Mouse (Mus musculus) kidney, embryonic 16.5 days (tissue): ENCODE results near the gene Sox6. TPM values are rescaled to one million over a fixed set of nuclear protein-coding genes. Genes with fewer than 3 reads are reported as not detected.

Experiments used
- ATAC-seq: fragments of 200-750 bp; cut with Nextera tagmentation; 2 replicates; pipeline ENCODE4 v1.8.0; 2017; ENCODE audit warnings: moderate TSS enrichment; ENCODE audit not compliant: low FRiP score, low TSS enrichment
- H3K27ac ChIP-seq: fragments of 300-500 bp; sonication (generic); 2 replicates; pipeline ENCODE4 v1.5.1; 2014; ENCODE audit warnings: low read length
- H3K27me3 ChIP-seq: fragments of 300-500 bp; sonication (generic); 2 replicates; pipeline ENCODE4 v1.6.1; 2014; ENCODE audit warnings: low read length, control low read depth, mixed read lengths; ENCODE audit not compliant: insufficient read depth
- H3K36me3 ChIP-seq: fragments of 300-500 bp; sonication (generic); 2 replicates; pipeline ENCODE4 v1.6.1; 2014; ENCODE audit warnings: low read length, control low read depth, mixed read lengths; ENCODE audit not compliant: insufficient read depth
- H3K4me1 ChIP-seq: fragments of 300-500 bp; sonication (generic); 2 replicates; pipeline ENCODE4 v1.6.1; 2014; ENCODE audit warnings: low read length, control low read depth, mixed read lengths; ENCODE audit not compliant: insufficient read depth
- H3K4me2 ChIP-seq: fragments of 300-500 bp; sonication (generic); replicated peaks from 2 replicates; pipeline ENCODE4 v1.6.1; 2014; ENCODE audit warnings: low read depth, low read length
- H3K4me3 ChIP-seq: fragments of 300-500 bp; sonication (generic); 2 replicates; pipeline ENCODE4 v1.5.1; 2014; ENCODE audit warnings: mild to moderate bottlenecking, low read length
- H3K9ac ChIP-seq: fragments of 300-500 bp; sonication (generic); replicated peaks from 2 replicates; pipeline ENCODE4 v1.6.1; 2014; ENCODE audit warnings: low read length
- H3K9me3 ChIP-seq: fragments of 300-500 bp; sonication (generic); 2 replicates; pipeline ENCODE4 v1.6.1; 2016; ENCODE audit warnings: low read length, control low read depth
- WGBS: fragments of 180-500 bp; shearing (Covaris S2); extraction: QIAGEN DNeasy Blood & Tissue Kit; methylation state at CpG from one replicate; pipeline ENCODE4 v1.1.7; 2014; 5-methylcytosine and 5-hydroxymethylcytosine counted together
- polyA plus RNA-seq: library from polyadenylated mRNA; unstranded; fragments of >200 nt; fragmentation: Nextera tagmentation; extraction: Ambion mirVana; gene quantifications from 2 replicates; pipeline ENCODE4 v1.2.1, GENCODE M21; 2015

Gene Sox6
- polyA plus RNA-seq, 1 experiment from 2014 or later, result 18.9 TPM

DNA sequence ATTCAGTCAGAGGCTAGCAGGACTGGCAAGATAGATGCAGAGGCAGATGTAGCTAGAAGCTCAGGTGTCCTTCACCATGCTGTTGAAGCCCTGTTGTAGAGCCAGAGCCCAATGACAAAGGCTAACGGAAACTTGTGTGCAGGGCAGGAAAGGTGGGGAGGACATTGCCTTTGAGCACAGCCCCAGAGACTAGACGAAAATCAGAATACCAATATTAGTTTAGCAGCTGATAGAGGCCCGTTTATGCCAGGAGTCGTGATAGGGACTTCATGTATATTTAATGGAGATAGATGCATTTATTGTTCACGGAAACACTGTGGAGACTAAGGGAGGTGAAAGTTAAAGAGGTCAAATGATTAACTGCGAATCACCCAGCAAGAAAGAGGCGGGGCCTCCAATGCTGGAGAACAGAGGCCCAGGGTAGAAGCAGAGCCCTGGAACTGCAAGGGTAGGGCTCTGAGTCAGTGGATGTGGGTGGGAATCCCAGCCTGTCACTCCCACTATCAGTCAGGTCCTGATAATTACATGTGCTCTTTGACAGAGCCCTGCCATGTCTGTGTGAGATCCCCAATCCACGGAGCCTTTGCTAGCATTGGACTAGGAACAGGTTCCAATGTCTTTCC lies 590.1 kb downstream of the Sox6 start:
- H3K9me3 ChIP-seq, result no peaks in the 10 kb centered on the region
- no peak; the same call in 1 of the 2 replicates for ATAC-seq
- no peaks in the 10 kb centered on the region for H3K36me3 ChIP-seq
- WGBS, result 51% methylated on average over 8 of the region's 8 CpGs
- H3K4me1 ChIP-seq, result peaks cover 16% of the 10 kb centered on the region
- no peak overlapping the region for H3K9ac ChIP-seq
- H3K27ac ChIP-seq, result no peak overlapping the region
- no peak overlapping the region for H3K4me2 ChIP-seq
- H3K4me3 ChIP-seq, result no peak overlapping the region
- H3K27me3 ChIP-seq, result peaks cover 3% of the 10 kb centered on the region; the same call in 1 of the 2 replicates

DNA sequence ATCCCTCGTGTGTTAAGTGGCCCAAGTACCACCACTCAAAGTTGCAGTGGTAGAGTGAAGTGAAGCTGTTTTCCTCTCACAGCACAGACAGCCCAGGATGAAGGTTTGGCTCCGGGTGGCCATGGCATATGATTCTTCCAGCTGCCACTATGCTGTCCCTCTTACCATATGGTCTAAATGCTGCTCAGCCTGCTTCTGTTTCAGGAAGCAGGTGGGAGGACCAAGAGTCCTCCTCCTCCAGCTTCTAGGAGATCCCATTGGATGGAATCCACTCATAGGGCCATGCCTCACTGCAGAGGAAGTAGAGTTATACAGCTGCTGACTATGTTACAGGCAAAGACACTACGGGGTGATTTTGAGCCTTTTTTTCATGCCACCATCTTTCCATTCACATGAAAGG lies 591.5 kb downstream of the Sox6 start:
- peaks cover 3% of the 10 kb centered on the region; the same call in 1 of the 2 replicates for H3K27me3 ChIP-seq
- WGBS, result 71% methylated on average over 3 of the region's 3 CpGs

DNA sequence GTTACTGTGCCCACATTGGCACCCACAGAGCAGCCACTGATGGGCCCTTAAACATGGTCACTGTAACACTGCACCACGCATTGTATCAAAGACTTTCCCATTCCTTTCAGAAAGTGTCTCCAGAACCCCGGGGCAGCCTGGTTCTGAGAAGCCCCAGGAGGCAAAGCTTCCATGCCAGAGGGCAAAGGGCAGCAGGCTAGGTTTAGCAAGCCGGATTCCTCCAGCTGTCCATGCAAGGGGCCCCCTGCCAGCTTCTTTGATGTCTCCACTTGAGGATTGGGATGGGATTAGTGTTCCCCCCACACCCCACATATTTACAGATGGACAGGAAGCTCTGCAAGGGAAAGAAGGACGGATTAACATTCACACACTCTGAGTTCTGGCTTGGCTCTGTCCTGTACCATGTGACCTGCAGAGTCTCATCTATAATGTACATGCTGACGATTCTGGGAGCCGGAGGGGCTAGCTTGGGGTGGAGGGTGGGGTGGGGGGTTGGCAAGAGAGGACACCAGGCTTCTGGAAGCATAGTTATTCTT lies 592.0 kb downstream of the Sox6 start:
- WGBS, result 38% methylated on average over 6 of the region's 6 CpGs
- Histone ChIP-seq H3K27ac (no peak overlapping the region), H3K36me3 (no peaks in the 10 kb centered on the region), H3K27me3 (peaks cover 3% of the 10 kb centered on the region; the same call in 1 of the 2 replicates), H3K9me3 (no peaks in the 10 kb centered on the region), H3K9ac (no peak overlapping the region), H3K4me2 (no peak overlapping the region), H3K4me1 (peaks cover 13% of the 10 kb centered on the region), H3K4me3 (no peak overlapping the region)
- no peak for ATAC-seq

More for the DNA sequence above, 591.5 kb downstream of the Sox6 start:
- Histone ChIP-seq H3K27ac (no peak overlapping the region), H3K4me1 (peaks cover 13% of the 10 kb centered on the region), H3K36me3 (no peaks in the 10 kb centered on the region), H3K4me2 (no peak overlapping the region), H3K9me3 (no peaks in the 10 kb centered on the region), H3K9ac (no peak overlapping the region), H3K4me3 (no peak overlapping the region)
- ATAC-seq, result no peak

DNA sequence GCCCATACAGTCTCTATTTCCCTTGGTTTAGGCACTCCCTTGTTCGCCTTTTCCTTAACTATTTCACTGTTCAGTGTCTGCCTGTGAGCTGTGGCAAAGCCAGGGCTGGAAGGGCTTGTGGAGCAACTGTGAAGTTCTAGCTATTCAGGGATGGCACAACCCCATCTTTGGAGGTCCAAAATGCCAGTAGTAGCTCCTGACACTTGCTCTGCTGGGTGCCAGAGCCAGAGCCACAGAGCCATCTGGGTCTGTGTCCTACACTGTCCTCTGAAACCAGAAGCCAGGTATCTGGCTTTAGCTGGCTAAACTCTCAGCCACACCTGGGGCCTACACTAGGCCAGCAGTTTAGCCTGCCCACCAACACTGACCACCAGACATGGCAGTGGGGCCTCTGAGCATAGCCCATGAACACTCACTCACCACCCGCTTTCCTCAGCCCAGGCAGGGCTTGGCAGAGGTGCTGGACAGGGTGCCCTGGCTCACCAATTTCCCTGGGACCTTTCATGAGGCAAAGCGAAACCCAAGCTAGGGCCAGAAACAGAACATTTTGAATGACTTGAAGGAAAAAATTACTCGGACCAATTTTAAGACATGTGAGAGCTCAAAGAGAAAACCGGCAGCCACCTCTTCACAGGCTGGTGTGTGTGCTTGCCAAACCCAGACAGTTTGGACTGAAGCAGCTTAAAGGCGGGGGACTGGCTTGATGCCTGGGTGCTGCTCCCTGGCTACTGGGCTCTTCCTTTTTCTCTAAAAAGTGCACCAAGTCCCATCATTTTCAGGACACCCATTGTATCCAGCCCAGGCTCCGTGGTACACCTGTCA lies 612.2 kb downstream of the Sox6 start:
- no peaks in the 10 kb centered on the region for H3K9me3 ChIP-seq
- ATAC-seq, result no peak
- H3K4me3 ChIP-seq, result no peak overlapping the region
- H3K9ac ChIP-seq, result no peak overlapping the region
- H3K27me3 ChIP-seq, result no peaks in the 10 kb centered on the region
- H3K4me2 ChIP-seq, result no peak overlapping the region
- H3K36me3 ChIP-seq, result no peaks in the 10 kb centered on the region
- no peaks in the 10 kb centered on the region for H3K4me1 ChIP-seq
- no peak overlapping the region for H3K27ac ChIP-seq
- 89% methylated on average over 7 of the region's 7 CpGs for WGBS

DNA sequence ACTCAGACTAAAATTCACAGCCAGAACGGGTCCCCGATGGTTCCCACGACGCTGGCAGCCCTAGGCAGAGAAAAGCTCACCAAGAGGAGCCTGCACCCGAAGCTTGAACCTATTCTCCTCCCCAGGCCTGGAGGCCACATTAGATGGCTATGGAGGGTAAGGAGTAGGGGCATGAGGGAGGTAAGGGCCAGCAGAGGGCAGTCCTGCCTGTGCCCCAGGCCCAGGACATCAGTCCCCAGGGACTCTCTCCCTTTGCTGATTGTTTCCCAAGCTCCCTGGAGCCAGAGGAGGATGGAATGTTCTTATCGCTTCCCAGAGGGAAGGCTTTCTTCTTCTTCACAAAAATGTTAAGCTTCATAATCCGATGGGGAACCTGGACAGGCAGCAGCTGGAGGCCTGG lies 615.8 kb downstream of the Sox6 start:
- no peaks in the 10 kb centered on the region for H3K9me3 ChIP-seq
- H3K9ac ChIP-seq, result no peak overlapping the region
- 86% methylated on average over 7 of the region's 7 CpGs for WGBS
- no peak overlapping the region for H3K4me2 ChIP-seq
- H3K4me3 ChIP-seq, result no peak overlapping the region
- H3K36me3 ChIP-seq, result no peaks in the 10 kb centered on the region
- no peaks in the 10 kb centered on the region for H3K4me1 ChIP-seq
- no peak overlapping the region for H3K27ac ChIP-seq
- ATAC-seq, result no peak
- H3K27me3 ChIP-seq, result no peaks in the 10 kb centered on the region

DNA sequence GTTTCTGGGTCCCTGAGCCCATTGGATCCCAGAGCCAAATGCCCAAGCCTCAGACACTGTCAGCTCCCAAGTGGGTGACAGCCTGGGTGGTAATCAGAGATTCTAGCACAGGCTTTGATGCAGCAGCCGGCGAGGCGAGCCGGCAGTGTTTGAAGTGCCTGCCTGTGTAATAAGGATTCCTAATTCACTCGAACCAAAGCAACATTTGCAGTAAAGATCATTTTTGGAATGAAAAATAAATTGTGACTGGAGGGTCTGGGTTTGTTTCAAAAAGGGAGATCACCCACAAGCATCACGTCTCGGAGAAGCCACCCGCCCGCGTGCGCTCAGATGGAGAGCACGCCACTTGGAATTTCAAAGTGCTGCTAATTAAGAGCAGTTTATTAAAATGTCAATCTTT lies 617.6 kb downstream of the Sox6 start:
- H3K36me3 ChIP-seq, result no peaks in the 10 kb centered on the region
- H3K9me3 ChIP-seq, result no peaks in the 10 kb centered on the region
- H3K27ac ChIP-seq, result no peak overlapping the region
- H3K4me2 ChIP-seq, result no peak overlapping the region
- whole genome bisulfite sequencing, result 35% methylated on average over 12 of the region's 12 CpGs
- no peak overlapping the region for H3K4me3 ChIP-seq
- H3K4me1 ChIP-seq, result no peaks in the 10 kb centered on the region
- H3K27me3 ChIP-seq, result no peaks in the 10 kb centered on the region
- ATAC-seq, result no peak
- no peak overlapping the region for H3K9ac ChIP-seq

Other genes with a start within 250 kb of the Sox6 start
- 266 and 275 TPM in 2 replicates for gene 1110004F10Rik, start 601 bp upstream of the Sox6 start, polyA plus RNA-seq
- gene Gm4353, start 45.8 kb upstream of the Sox6 start, polyA plus RNA-seq, result 1.1 and 2.7 TPM in 2 replicates